Mouse (Mus musculus) limb, embryonic 11.5 days (tissue): ENCODE measurements at regions not wholly inside any gene's neighbourhood (a gene's known extent, or its start where the extent isn't known, plus 50 kb on each side); places are given as distances from the start of the nearest gene placed in this dataset.

Experiments
- ATAC-seq: fragments of 200-750 bp; cut with Nextera tagmentation; 2 replicates; pipeline ENCODE4 v1.8.0; 2017; ENCODE audit warnings: low read depth; ENCODE audit not compliant: insufficient number of reproducible peaks, low FRiP score, low TSS enrichment
- DNase-seq: peaks from one replicate; pipeline ENCODE4 v3.0.0-alpha.2; 2015; ENCODE audit warnings: low spot score
- H3K27ac ChIP-seq: fragments of 300-500 bp; sonication (generic); replicated peaks from 2 replicates; pipeline ENCODE4 v1.5.1; 2014; ENCODE audit warnings: low read depth, mild to moderate bottlenecking, low read length
- H3K27me3 ChIP-seq: fragments of 300-500 bp; sonication (generic); 2 replicates; pipeline ENCODE4 v1.6.1; 2014; ENCODE audit warnings: mild to moderate bottlenecking, low read length, mixed read lengths; ENCODE audit not compliant: control insufficient read depth, insufficient read depth
- H3K36me3 ChIP-seq: fragments of 300-500 bp; sonication (generic); 2 replicates; pipeline ENCODE4 v1.6.1; 2014; ENCODE audit warnings: mild to moderate bottlenecking, low read length, moderate library complexity, mixed read lengths; ENCODE audit not compliant: control insufficient read depth, insufficient read depth
- H3K4me1 ChIP-seq: fragments of 300-500 bp; sonication (generic); 2 replicates; pipeline ENCODE4 v1.6.1; 2014; ENCODE audit warnings: low read length, mixed read lengths; ENCODE audit not compliant: control insufficient read depth, insufficient read depth
- H3K4me2 ChIP-seq: fragments of 300-500 bp; sonication (generic); 2 replicates; pipeline ENCODE4 v1.6.1; 2014; ENCODE audit warnings: low read depth, mild to moderate bottlenecking, moderate library complexity; ENCODE audit not compliant: severe bottlenecking
- H3K4me3 ChIP-seq: fragments of 300-500 bp; sonication (generic); 2 replicates; pipeline ENCODE4 v1.5.1; 2014; ENCODE audit warnings: low read depth, low read length
- H3K9ac ChIP-seq: fragments of 300-500 bp; sonication (generic); 2 replicates; pipeline ENCODE4 v1.6.1; 2014; ENCODE audit warnings: mild to moderate bottlenecking, low read length
- H3K9me3 ChIP-seq: fragments of 300-500 bp; sonication (generic); 2 replicates; pipeline ENCODE4 v1.6.1; 2016; ENCODE audit warnings: low read length; ENCODE audit not compliant: control insufficient read depth
- WGBS: fragments of 180-500 bp; shearing (Covaris S2); extraction: QIAGEN DNeasy Blood & Tissue Kit; methylation state at CpG from one replicate; pipeline ENCODE4 v1.1.7; 2014; 5-methylcytosine and 5-hydroxymethylcytosine counted together

DNA sequence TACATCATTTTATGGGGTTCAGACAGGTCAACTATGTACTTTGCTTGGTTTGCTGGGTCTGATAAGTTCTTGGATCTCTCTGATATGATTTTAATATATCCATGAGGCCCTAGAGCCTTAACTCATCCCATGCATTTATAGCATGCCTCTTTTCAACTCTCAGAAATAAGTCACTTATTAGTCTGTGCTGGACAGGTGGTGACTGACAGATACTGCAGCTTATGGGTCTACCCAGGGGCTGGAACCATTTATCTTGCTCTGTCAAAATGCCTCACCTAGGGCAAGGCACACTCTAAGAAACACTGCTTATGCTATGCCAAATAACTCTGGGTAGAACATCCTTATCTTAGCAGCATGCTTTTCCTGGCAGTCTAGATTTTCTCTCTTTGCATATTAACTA is 225.6 kb downstream of the Mbnl1 start:
- ATAC-seq (no peak), DNase-seq (no peak)
- Histone ChIP-seq H3K9me3 (no peaks in the 10 kb centered on the region), H3K4me1 (no peaks in the 10 kb centered on the region), H3K27me3 (no peaks in the 10 kb centered on the region), H3K4me3 (no peak overlapping the region), H3K9ac (no peak overlapping the region), H3K27ac (no peak overlapping the region), H3K4me2 (no peak overlapping the region), H3K36me3 (no peaks in the 10 kb centered on the region)

GRCm38 (mm10) chr3:60707139-60707538 is 234.5 kb downstream of the Mbnl1 start:
- DNase-seq = no peak
- no peak for ATAC-seq
- Histone ChIP-seq H3K27me3 (no peaks in the 10 kb centered on the region), H3K27ac (no peak overlapping the region), H3K4me1 (no peaks in the 10 kb centered on the region), H3K9me3 (no peaks in the 10 kb centered on the region), H3K36me3 (no peaks in the 10 kb centered on the region), H3K9ac (no peak overlapping the region), H3K4me2 (no peak overlapping the region), H3K4me3 (no peak overlapping the region)
- 90% methylated on average over 4 of the region's 4 CpGs for WGBS

- DNase-seq = no peak
- Histone ChIP-seq H3K27ac (no peak overlapping the region), H3K36me3 (no peaks in the 10 kb centered on the region), H3K9me3 (no peaks in the 10 kb centered on the region), H3K4me2 (no peak overlapping the region), H3K4me1 (no peaks in the 10 kb centered on the region), H3K27me3 (no peaks in the 10 kb centered on the region), H3K9ac (no peak overlapping the region), H3K4me3 (no peak overlapping the region)
- ATAC-seq = no peak
- WGBS = 88% methylated on average over 4 of the region's 4 CpGs
These were observed 240.3 kb downstream of the Mbnl1 start for GRCm38 (mm10) chr3:60712896-60713295.

DNA sequence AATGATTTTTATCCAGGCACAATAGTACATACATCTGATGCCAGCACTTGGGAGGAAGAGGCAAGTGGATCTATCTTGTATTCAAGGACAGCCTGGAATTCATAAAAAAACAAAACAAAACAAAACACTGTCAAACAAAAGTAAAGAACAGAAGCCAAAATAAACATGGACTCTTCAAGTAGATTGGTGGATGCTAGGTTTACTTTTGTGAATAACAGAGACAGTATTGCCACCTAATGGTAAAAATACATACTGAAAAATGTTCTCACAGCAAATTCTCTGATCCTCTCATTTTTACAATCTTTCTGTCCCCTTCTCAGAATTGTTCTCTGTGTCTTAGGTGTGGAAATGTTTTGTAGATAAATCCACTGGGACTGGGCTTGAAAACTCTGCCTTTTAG is 247.7 kb downstream of the Mbnl1 start:
- H3K27ac ChIP-seq = no peak overlapping the region
- no peaks in the 10 kb centered on the region for H3K27me3 ChIP-seq
- ATAC-seq = no peak
- no peak for DNase-seq
- H3K9ac ChIP-seq = no peak overlapping the region
- no peak overlapping the region for H3K4me3 ChIP-seq
- no peaks in the 10 kb centered on the region for H3K9me3 ChIP-seq
- no peak overlapping the region for H3K4me2 ChIP-seq
- no peaks in the 10 kb centered on the region for H3K4me1 ChIP-seq
- H3K36me3 ChIP-seq = no peaks in the 10 kb centered on the region

- Histone ChIP-seq H3K27me3 (no peaks in the 10 kb centered on the region), H3K4me2 (no peak overlapping the region), H3K9me3 (no peaks in the 10 kb centered on the region), H3K9ac (no peak overlapping the region), H3K4me3 (no peak overlapping the region), H3K27ac (no peak overlapping the region), H3K36me3 (no peaks in the 10 kb centered on the region), H3K4me1 (no peaks in the 10 kb centered on the region)
- DNase-seq = no peak
- ATAC-seq = no peak
- WGBS = 89% methylated on average over 1 of the region's 1 CpGs
These were observed 258.7 kb downstream of the Mbnl1 start for GRCm38 (mm10) chr3:60731331-60731730.

DNA sequence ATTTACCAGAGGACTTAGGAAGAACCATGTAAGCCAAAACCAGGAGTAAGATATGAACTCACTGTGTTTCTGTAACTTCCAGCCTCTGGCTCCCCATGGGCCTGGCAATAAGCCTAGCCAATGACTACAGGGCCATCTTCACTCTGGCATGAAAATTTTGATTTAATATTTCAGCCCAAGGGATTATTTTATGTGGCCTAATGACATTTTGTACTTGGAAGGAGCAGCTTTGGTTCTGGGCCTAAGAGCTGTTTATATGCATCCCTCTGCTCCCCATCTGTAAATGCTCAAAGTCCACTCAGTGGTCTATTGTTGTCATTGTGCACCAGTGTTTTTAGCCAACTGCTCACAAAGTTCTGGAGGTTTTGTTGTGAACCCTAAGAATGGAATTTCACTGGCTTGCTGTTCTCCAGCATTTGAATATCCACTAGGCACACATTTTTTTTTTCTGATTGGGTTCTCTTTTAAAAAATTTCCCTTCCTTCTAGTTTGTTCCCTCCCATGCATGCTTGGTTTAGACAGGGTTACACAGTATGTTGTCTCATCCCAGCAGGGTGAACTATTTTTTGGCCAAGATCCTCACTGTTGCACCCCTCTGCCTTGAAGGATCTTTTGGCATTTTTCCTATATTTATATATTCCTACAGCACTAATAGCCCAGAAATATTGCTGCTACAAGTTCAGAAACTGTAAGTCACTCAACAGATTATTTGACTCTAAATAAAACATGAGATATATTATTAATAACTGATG is 261.9 kb upstream of the P2ry1 start:
- no peaks in the 10 kb centered on the region for H3K9me3 ChIP-seq
- H3K4me1 ChIP-seq = no peaks in the 10 kb centered on the region
- ATAC-seq (no peak), DNase-seq (no peak)
- no peaks in the 10 kb centered on the region for H3K36me3 ChIP-seq
- H3K4me2 ChIP-seq = no peak overlapping the region
- no peak overlapping the region for H3K27ac ChIP-seq
- no peak overlapping the region for H3K4me3 ChIP-seq
- no peaks in the 10 kb centered on the region for H3K27me3 ChIP-seq
- H3K9ac ChIP-seq = no peak overlapping the region

DNA sequence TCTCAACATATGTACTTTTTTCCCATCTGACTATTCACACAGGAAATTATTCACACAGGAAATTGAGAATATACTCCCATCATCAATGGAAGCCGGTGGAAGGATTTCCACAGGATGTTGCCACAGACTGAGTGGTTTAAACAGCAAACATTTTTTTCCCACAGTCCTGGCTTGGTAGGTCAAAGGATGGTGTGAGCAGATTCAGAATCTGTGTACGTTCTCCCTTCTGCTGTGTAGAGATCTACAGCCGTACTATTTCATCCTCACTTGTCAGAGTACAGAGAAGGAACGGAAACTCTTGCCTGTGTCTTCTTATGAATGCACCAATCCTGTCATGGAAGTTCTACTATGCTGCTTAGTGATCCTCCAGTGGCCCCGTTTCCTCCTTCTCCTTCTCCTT is 261.2 kb upstream of the P2ry1 start:
- H3K4me2 ChIP-seq = no peak overlapping the region
- H3K9ac ChIP-seq = no peak overlapping the region
- no peak overlapping the region for H3K4me3 ChIP-seq
- ATAC-seq (no peak), DNase-seq (no peak)
- H3K4me1 ChIP-seq = no peaks in the 10 kb centered on the region
- H3K27me3 ChIP-seq = no peaks in the 10 kb centered on the region
- H3K36me3 ChIP-seq = no peaks in the 10 kb centered on the region
- H3K27ac ChIP-seq = no peak overlapping the region
- H3K9me3 ChIP-seq = no peaks in the 10 kb centered on the region
- WGBS = 86% methylated on average over 5 of the region's 5 CpGs

DNA sequence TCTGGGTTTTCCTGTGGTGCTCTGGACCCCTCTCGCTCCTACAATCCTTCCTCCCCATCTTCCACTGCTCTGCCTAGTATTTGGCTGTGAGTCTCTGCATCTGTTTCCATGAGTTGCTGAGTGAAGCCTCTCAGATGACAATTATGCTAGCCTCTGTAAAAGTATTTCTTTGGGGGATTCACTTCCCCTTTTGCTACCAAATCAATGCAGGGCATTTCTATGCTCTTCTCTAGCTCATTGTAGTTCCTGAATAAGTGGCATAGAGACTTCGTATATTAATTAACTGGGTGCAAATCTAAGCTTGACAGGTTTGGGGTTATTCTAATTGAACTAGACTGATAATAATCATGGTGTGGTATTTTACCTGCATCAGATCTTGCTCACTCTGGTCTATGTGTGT is 260.4 kb upstream of the P2ry1 start:
- no peaks in the 10 kb centered on the region for H3K9me3 ChIP-seq
- H3K4me1 ChIP-seq = no peaks in the 10 kb centered on the region
- no peaks in the 10 kb centered on the region for H3K27me3 ChIP-seq
- no peak overlapping the region for H3K27ac ChIP-seq
- H3K9ac ChIP-seq = no peak overlapping the region
- WGBS = 86% methylated on average over 2 of the region's 2 CpGs
- no peak overlapping the region for H3K4me2 ChIP-seq
- no peaks in the 10 kb centered on the region for H3K36me3 ChIP-seq
- H3K4me3 ChIP-seq = no peak overlapping the region
- ATAC-seq (no peak), DNase-seq (no peak)

GRCm38 (mm10) chr3:60745075-60745474 is 257.5 kb upstream of the P2ry1 start:
- H3K4me3 ChIP-seq = no peak overlapping the region
- H3K9me3 ChIP-seq = no peaks in the 10 kb centered on the region
- H3K4me2 ChIP-seq = no peak overlapping the region
- H3K9ac ChIP-seq = no peak overlapping the region
- WGBS = 86% methylated on average over 1 of the region's 1 CpGs
- no peaks in the 10 kb centered on the region for H3K4me1 ChIP-seq
- H3K36me3 ChIP-seq = no peaks in the 10 kb centered on the region
- no peak overlapping the region for H3K27ac ChIP-seq
- ATAC-seq = no peak
- no peak for DNase-seq
- H3K27me3 ChIP-seq = no peaks in the 10 kb centered on the region
